Mouse (Mus musculus): ENCODE measurements around the gene Armc10.

GRCm38 (mm10) chr5:21677939-21678338 is 32.3 kb downstream of the Armc10 start:
- TF ChIP-seq CTCF (IDR thresholded peaks at IDR 0.05; ENCODE audit: low read depth, low read length) (no peak), TAL1 (conservative IDR thresholded peaks at IDR 0.05; ENCODE audit: low read depth, low read length) (no peak), GATA1 (IDR thresholded peaks at IDR 0.05; ENCODE audit: borderline replicate concordance, low read length) (no peak), POLR2AphosphoS5 (IDR thresholded peaks at IDR 0.05; ENCODE audit: insufficient replicate concordance, low read depth, low read length) (no peak), GATA2 (IDR thresholded peaks at IDR 0.05; ENCODE audit: borderline replicate concordance, low read depth, low read length) (no peak)
